8 mouse cellular contexts compared by ENCODE assay signal in genomic region chr14:20724043-20724442, GRCm38 (mm10). TPM values are rescaled to one million over a fixed set of nuclear protein-coding genes. Genes with fewer than 3 reads are reported as not detected.
DNase-seq lines count a peak whose midpoint lies in the region; ATAC-seq and TF ChIP-seq lines count a peak whose summit lies in the region.
"Had no signal": no experiment of that assay in that cellular context is flagged by ENCODE, and none has a peak within 500 bp of the region (broad histone marks: within the 10 kb centered on the region; RNA-seq: fewer than 3 reads in every experiment).

No protein-coding gene starts in this region.

- peaks cover 96% of the 10 kb centered on the region for H3K36me3 ChIP-seq in forebrain, postnatal 0 days (ENCODE audit: insufficient read depth)
- peaks cover 92% of the 10 kb centered on the region for H3K36me3 ChIP-seq in liver, postnatal 0 days (replicated peaks; ENCODE audit: insufficient read depth, low read length)

- H3K4me3 ChIP-seq in forebrain, postnatal 0 days (ENCODE audit: low read depth, low read length): no peak overlapping the region
- no peak overlapping the region for H3K4me3 ChIP-seq in liver, postnatal 0 days (ENCODE audit: low read depth, low read length)
- H3K4me3 ChIP-seq: heart, embryonic 13.5 days had no signal

- peak; percentile 86 for TF ChIP-seq CTCF in forebrain, postnatal 0 days (IDR thresholded peaks at IDR 0.05; ENCODE audit: low read depth)
- TF ChIP-seq CTCF in liver, postnatal 0 days (IDR thresholded peaks at IDR 0.05; ENCODE audit: low read depth): peak; percentile 86

- no peak overlapping the region for H3K27ac ChIP-seq in forebrain, postnatal 0 days (ENCODE audit: low read depth, low read length)
- H3K27ac ChIP-seq in liver, postnatal 0 days (ENCODE audit: low read depth): no peak overlapping the region
- H3K27ac ChIP-seq: heart, embryonic 13.5 days had no signal

- ATAC-seq in forebrain, postnatal 0 days: peak; percentile 66
- 0 out of 2 replicates have a peak, but pooled peaks have one; percentile 29 for ATAC-seq in liver, postnatal 0 days

- 9% methylated on average over 5 of the region's 5 CpGs for WGBS in forebrain, postnatal 0 days
- WGBS in liver, postnatal 0 days (ENCODE audit: insufficient replicate concordance): 33% methylated on average over 5 of the region's 5 CpGs

- no peaks in the 10 kb centered on the region for H3K4me1 ChIP-seq in forebrain, postnatal 0 days (ENCODE audit: insufficient read depth)
- peaks cover 8% of the 10 kb centered on the region for H3K4me1 ChIP-seq in liver, postnatal 0 days (ENCODE audit: insufficient read depth)

- H3K9ac ChIP-seq in forebrain, postnatal 0 days: no peak overlapping the region
- no peak overlapping the region for H3K9ac ChIP-seq in liver, postnatal 0 days (replicated peaks)
- H3K9ac ChIP-seq: heart, embryonic 13.5 days had no signal

- no peaks in the 10 kb centered on the region for H3K9me3 ChIP-seq in forebrain, postnatal 0 days (ENCODE audit: low read length)
- H3K9me3 ChIP-seq in liver, postnatal 0 days (ENCODE audit: low read length): no peaks in the 10 kb centered on the region
- H3K9me3 ChIP-seq: heart, embryonic 13.5 days had no signal

- peak; percentile 43 for DNase-seq in A20 (ENCODE audit: low read depth, low spot score)
- peak; percentile 68 for DNase-seq in CD4-positive, CD25-positive, alpha-beta regulatory T cell, adult 2 months (ENCODE audit: low read depth, low spot score)
- DNase-seq in cerebellum, adult 11-12 months: peak; percentile 55
- peak; percentile 84 for DNase-seq in forebrain, postnatal 0 days
- DNase-seq in kidney, adult 9 months: peak; percentile 64
- peak; percentile 69 for DNase-seq in liver, postnatal 0 days
- peak; percentile 67 for DNase-seq in right cerebral cortex, adult 18-20 months

- H3K27me3 ChIP-seq in forebrain, postnatal 0 days (ENCODE audit: insufficient read depth, low read length): no peaks in the 10 kb centered on the region
- no peaks in the 10 kb centered on the region for H3K27me3 ChIP-seq in liver, postnatal 0 days (ENCODE audit: insufficient read depth, low read length)
- H3K27me3 ChIP-seq: heart, embryonic 13.5 days had no signal

- TF ChIP-seq EP300 in liver, postnatal 0 days (IDR thresholded peaks at IDR 0.05; ENCODE audit: low read depth): no peak

- H3K4me2 ChIP-seq in forebrain, postnatal 0 days (ENCODE audit: low read depth): no peak overlapping the region
- no peak overlapping the region for H3K4me2 ChIP-seq in liver, postnatal 0 days (ENCODE audit: low read depth, low read length)
- H3K4me2 ChIP-seq: heart, embryonic 13.5 days had no signal

RNA-seq across cellular contexts. Expression of gene Ndst2, which starts 10.3 kb away (rescaled TPM):
- 16.3 and 25.0 TPM in 2 replicates for total RNA-seq in forebrain, postnatal 0 days (2014; rRNA removed)
- 6.7 and 11.2 TPM in 2 replicates for polyA plus RNA-seq in forebrain, postnatal 0 days (2015; fragmentation: Nextera tagmentation; extraction: Ambion mirVana)
- polyA plus RNA-seq in liver, postnatal 0 days (2015; fragmentation: Nextera tagmentation; extraction: Ambion mirVana): 11.7 and 12.6 TPM in 2 replicates

RNA-seq across cellular contexts. Expression of gene Zswim8, which starts 16.7 kb away (rescaled TPM):
- 112 and 162 TPM in 2 replicates for total RNA-seq in forebrain, postnatal 0 days (2014; rRNA removed)
- polyA plus RNA-seq in forebrain, postnatal 0 days (2015; fragmentation: Nextera tagmentation; extraction: Ambion mirVana): 24.6 and 28.2 TPM in 2 replicates
- 5.3 and 6.4 TPM in 2 replicates for polyA plus RNA-seq in liver, postnatal 0 days (2015; fragmentation: Nextera tagmentation; extraction: Ambion mirVana)

RNA-seq across cellular contexts. Expression of gene Chchd1, which starts 21.2 kb away (rescaled TPM):
- 238 and 257 TPM in 2 replicates for total RNA-seq in forebrain, postnatal 0 days (2014; rRNA removed)
- 222 and 300 TPM in 2 replicates for polyA plus RNA-seq in forebrain, postnatal 0 days (2015; fragmentation: Nextera tagmentation; extraction: Ambion mirVana)
- polyA plus RNA-seq in liver, postnatal 0 days (2015; fragmentation: Nextera tagmentation; extraction: Ambion mirVana): 88.5 and 91.7 TPM in 2 replicates

RNA-seq across cellular contexts. Expression of gene Fut11, which starts 29.3 kb away (rescaled TPM):
- total RNA-seq in forebrain, postnatal 0 days (2014; rRNA removed): 11.2 and 17.9 TPM in 2 replicates
- polyA plus RNA-seq in forebrain, postnatal 0 days (2015; fragmentation: Nextera tagmentation; extraction: Ambion mirVana): 14.0 and 20.7 TPM in 2 replicates
- 4.4 and 5.1 TPM in 2 replicates for polyA plus RNA-seq in liver, postnatal 0 days (2015; fragmentation: Nextera tagmentation; extraction: Ambion mirVana)

RNA-seq across cellular contexts. Expression of gene Sec24c, which starts 49.9 kb away (rescaled TPM):
- total RNA-seq in forebrain, postnatal 0 days (2014; rRNA removed): 65.0 and 86.4 TPM in 2 replicates
- 46.0 and 57.1 TPM in 2 replicates for polyA plus RNA-seq in forebrain, postnatal 0 days (2015; fragmentation: Nextera tagmentation; extraction: Ambion mirVana)
- polyA plus RNA-seq in liver, postnatal 0 days (2015; fragmentation: Nextera tagmentation; extraction: Ambion mirVana): 30.8 and 31.3 TPM in 2 replicates
